Mouse (Mus musculus) cerebellum, adult 11-12 months (tissue): ENCODE results near the gene Fndc10.
A peak's percentile ranks its signal among the peaks of the same experiment; 100 is the strongest.

ENCODE experiments used
- DNase-seq: peaks from one replicate; pipeline ENCODE4 v3.0.0; 2022

Gene Fndc10

GRCm38 (mm10) chr4:155690571-155691375 is 3.4 kb upstream of the Fndc10 start:
- peak; percentile 98 for DNase-seq

- DNase-seq = peak; percentile 56
Observed at GRCm38 (mm10) chr4:155692421-155692820, 1.7 kb upstream of the Fndc10 start.

- peak; percentile 86 for DNase-seq
Observed at GRCm38 (mm10) chr4:155694482-155695401, 600 bp downstream of the Fndc10 start.

GRCm38 (mm10) chr4:155695531-155696062 is 1.5 kb downstream of the Fndc10 start:
- peak; percentile 66 for DNase-seq

GRCm38 (mm10) chr4:155696261-155697255 is 2.4 kb downstream of the Fndc10 start:
- DNase-seq = peak; percentile 70

- no peak for DNase-seq
Observed at GRCm38 (mm10) chr4:155700425-155700824, 6.3 kb downstream of the Fndc10 start.

GRCm38 (mm10) chr4:155703425-155703929 is 9.3 kb downstream of the Fndc10 start:
- DNase-seq = no peak

- DNase-seq = peak; percentile 93
Observed at GRCm38 (mm10) chr4:155704721-155705591, 10.8 kb downstream of the Fndc10 start, which contains the start of gene Ssu72. Gene Ssu72, plus strand, starts transcription at chr4:155704800.

GRCm38 (mm10) chr4:155705592-155705929 is 11.4 kb downstream of the Fndc10 start:
- DNase-seq = no peak

- DNase-seq = no peak
Observed at GRCm38 (mm10) chr4:155708582-155708981, 14.4 kb downstream of the Fndc10 start.

- DNase-seq = no peak
Observed at GRCm38 (mm10) chr4:155708988-155709387, 14.8 kb downstream of the Fndc10 start.

GRCm38 (mm10) chr4:155710521-155711252 is 16.5 kb downstream of the Fndc10 start:
- DNase-seq = peak; percentile 69

- DNase-seq = peak; percentile 66
Observed at GRCm38 (mm10) chr4:155721668-155722083, 27.5 kb downstream of the Fndc10 start.

- no peak for DNase-seq
Observed at GRCm38 (mm10) chr4:155727993-155728392, 33.9 kb downstream of the Fndc10 start.

- no peak for DNase-seq
Observed at GRCm38 (mm10) chr4:155733267-155733666, 39.1 kb downstream of the Fndc10 start.

GRCm38 (mm10) chr4:155734350-155734941 is 40.3 kb downstream of the Fndc10 start, which contains the start of gene Tmem240:
Gene Tmem240, plus strand, starts transcription at chr4:155734800.
- peak; percentile 98 for DNase-seq

- peak; percentile 88 for DNase-seq
Observed at GRCm38 (mm10) chr4:155734951-155735702, 41.0 kb downstream of the Fndc10 start.

GRCm38 (mm10) chr4:155735788-155736187 is 41.6 kb downstream of the Fndc10 start:
- no peak for DNase-seq

GRCm38 (mm10) chr4:155736421-155736820 is 42.3 kb downstream of the Fndc10 start:
- DNase-seq = peak; percentile 54
